Mouse (Mus musculus): ENCODE results near the gene Cyp24a1.

DNA sequence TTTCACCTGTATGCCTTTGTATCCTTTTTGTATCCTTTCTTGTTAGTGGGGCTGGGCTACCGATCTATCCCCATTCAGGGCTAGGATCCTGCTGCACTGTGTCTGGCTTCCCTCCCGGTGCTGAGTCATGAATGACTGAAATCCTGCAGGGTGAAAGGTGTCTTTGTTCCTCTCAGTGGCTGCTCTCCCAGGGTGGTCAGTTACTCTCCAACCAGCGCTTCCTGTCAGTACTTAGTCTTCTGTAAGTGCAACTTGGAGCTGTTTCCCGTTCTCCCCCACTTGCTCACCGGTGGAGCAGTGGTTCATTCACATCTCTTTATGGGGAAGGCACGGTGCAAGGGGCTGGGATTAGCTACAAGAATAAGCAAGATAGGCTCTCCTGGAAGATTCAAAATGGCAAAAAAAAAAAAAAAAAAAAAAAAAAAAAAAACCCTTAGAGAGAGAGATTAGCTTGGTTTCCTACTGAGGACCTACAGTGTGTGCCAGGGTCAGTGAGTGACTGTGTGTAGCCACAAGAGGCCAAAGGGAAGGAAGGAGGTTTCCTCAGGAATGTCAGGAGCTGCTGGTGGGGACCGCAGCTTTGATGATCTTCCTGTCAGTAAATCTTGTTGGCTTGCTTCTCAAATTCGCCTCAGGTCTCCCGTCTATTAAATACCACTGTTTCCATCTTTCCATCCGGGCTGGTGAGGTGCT lies 27.2 kb downstream of the Cyp24a1 start:
- TF ChIP-seq CTCF (IDR thresholded peaks at IDR 0.05) (no peak), EP300 (IDR thresholded peaks at IDR 0.05) (no peak)
